Mouse (Mus musculus): ENCODE measurements around the gene Zfp69. TPM values are rescaled to one million over a fixed set of nuclear protein-coding genes. Genes with fewer than 3 reads are reported as not detected.

Gene Zfp69
- total and polyA plus RNA-seq, 3 experiments = 0.46 to 2.2 (median 0.89) TPM

GRCm38 (mm10) chr4:120886131-120886530 lies 65.4 kb downstream of the Zfp69 start:
- dilution Hi-C loops (cut with MboI; ENCODE audit: extremely low pct_ligation_motif_present, extremely low pct_unique_long_range_greater_than_20kb, low sequenced_read_pairs) (no loop called here), in situ Hi-C loops (cut with MboI; ENCODE audit: low pct_ligation_motif_present, low pct_unique_long_range_greater_than_20kb, low sequenced_read_pairs) (no loop called here)
- H3K4me2 ChIP-seq (ENCODE audit: insufficient read depth, low read depth, poor library complexity, severe bottlenecking) = no peak overlapping the region
- H3K4me1 ChIP-seq (ENCODE audit: control insufficient read depth in 1 of 2, insufficient read depth in 2 of 2) = peaks cover 16 to 43% of the 10 kb centered on the region in 2 experiments
- no peaks in the 10 kb centered on the region for H3K79me2 ChIP-seq (replicated peaks; ENCODE audit: control insufficient read depth, extremely low read depth, insufficient read depth, poor library complexity, severe bottlenecking)
- H3K9ac ChIP-seq (ENCODE audit: insufficient read depth, low read depth) = no peak overlapping the region
- H3K9me3 ChIP-seq (replicated peaks; ENCODE audit: low read length) = no peaks in the 10 kb centered on the region
- H3K27me3 ChIP-seq (replicated peaks) = no peaks in the 10 kb centered on the region
- TF ChIP-seq MAZ (IDR thresholded peaks at IDR 0.05; ENCODE audit: low read depth, low read length) (no peak), MEF2A (IDR thresholded peaks at IDR 0.05; ENCODE audit: borderline replicate concordance, low read depth, low read length) (no peak)
- H3K27ac ChIP-seq (ENCODE audit: insufficient read depth, low read depth) = no peak overlapping the region
- no peak for DNase-seq (ENCODE audit: extremely low read depth)
- H3K36me3 ChIP-seq (replicated peaks in 1 of 2; ENCODE audit: control insufficient read depth in 1 of 2, insufficient read depth in 1 of 2, low read length in 1 of 2) = no peaks in the 10 kb centered on the region
- no peak overlapping the region for H3K4me3 ChIP-seq (replicated peaks in 1 of 3; ENCODE audit: low read depth in 2 of 3, low read length in 2 of 3, poor library complexity in 1 of 3)

GRCm38 (mm10) chr4:120885208-120886120 lies 66.0 kb downstream of the Zfp69 start:
- no peak overlapping the region for H3K4me3 ChIP-seq (replicated peaks in 1 of 3; ENCODE audit: low read depth in 2 of 3, low read length in 2 of 3, poor library complexity in 1 of 3)
- in situ Hi-C loops (cut with MboI; ENCODE audit: low pct_ligation_motif_present, low pct_unique_long_range_greater_than_20kb, low sequenced_read_pairs) = no loop called here
- no peaks in the 10 kb centered on the region for H3K79me2 ChIP-seq (replicated peaks; ENCODE audit: control insufficient read depth, extremely low read depth, insufficient read depth, poor library complexity, severe bottlenecking)
- no peaks in the 10 kb centered on the region for H3K27me3 ChIP-seq (replicated peaks)
- peaks cover 21 to 50% of the 10 kb centered on the region in 2 experiments for H3K4me1 ChIP-seq (ENCODE audit: control insufficient read depth in 1 of 2, insufficient read depth in 2 of 2)
- dilution Hi-C loops (cut with MboI; ENCODE audit: extremely low pct_ligation_motif_present, extremely low pct_unique_long_range_greater_than_20kb, low sequenced_read_pairs) = no loop called here
- no peak overlapping the region for H3K9ac ChIP-seq (ENCODE audit: insufficient read depth, low read depth)
- no peak overlapping the region for H3K27ac ChIP-seq (ENCODE audit: insufficient read depth, low read depth)
- TF ChIP-seq UBTF (IDR thresholded peaks at IDR 0.05; ENCODE audit: low read depth, low read length) (no peak), ELF1 (IDR thresholded peaks at IDR 0.05; ENCODE audit: low read depth, low read length) (no peak), ZMIZ1 (IDR thresholded peaks at IDR 0.05; ENCODE audit: low read depth, low read length) (no peak), TBP (conservative IDR thresholded peaks at IDR 0.05; ENCODE audit: low read depth, low read length) (no peak), ZC3H11A (IDR thresholded peaks at IDR 0.05; ENCODE audit: low read depth, low read length) (no peak), POLR2AphosphoS2 (IDR thresholded peaks at IDR 0.05; ENCODE audit: low read depth, low read length) (no peak), TCF12 (IDR thresholded peaks at IDR 0.05; ENCODE audit: low read depth, low read length) (no peak), POLR2A (IDR thresholded peaks at IDR 0.05; ENCODE audit: low read depth, low read length) (no peak), EP300 (IDR thresholded peaks at IDR 0.05; ENCODE audit: low read length) (no peak), E2F4 (IDR thresholded peaks at IDR 0.05; ENCODE audit: insufficient replicate concordance, low read depth, low read length) (no peak), JUN (IDR thresholded peaks at IDR 0.05; ENCODE audit: insufficient read depth, low read depth, low read length) (no peak)
- no peak overlapping the region for H3K4me2 ChIP-seq (ENCODE audit: insufficient read depth, low read depth, poor library complexity, severe bottlenecking)
- no peaks in the 10 kb centered on the region for H3K36me3 ChIP-seq (replicated peaks in 1 of 2; ENCODE audit: control insufficient read depth in 1 of 2, insufficient read depth in 1 of 2, low read length in 1 of 2)
- no peaks in the 10 kb centered on the region for H3K9me3 ChIP-seq (replicated peaks; ENCODE audit: low read length)
- DNase-seq (ENCODE audit: extremely low read depth) = no peak

Measured in CH12.LX (cell line).